Mouse (Mus musculus): ENCODE data around the gene Slc43a1. TPM values are rescaled to one million over a fixed set of nuclear protein-coding genes. Genes with fewer than 3 reads are reported as not detected.
A peak's percentile ranks its signal among the peaks of the same experiment; 100 is the strongest.
"Not testable (repeated sequence)": the region's sequence is repeated elsewhere in the genome, so short reads cannot be mapped to it uniquely, and the experiment has no call there.

The Slc43a1 gene
- polyA plus RNA-seq (2016; fragmentation: Nextera tagmentation; extraction: Ambion mirVana) = 38.9 and 41.0 TPM in 2 replicates

GRCm38 (mm10) chr2:84838593-84838949, at the start of gene Slc43a1:
TSS of gene Slc43a1 (plus strand) at chr2:84838850.
- Histone ChIP-seq H3K27ac (peak within 1 kb of the TSS; percentile 97), H3K4me3 (peak within 1 kb of the TSS; percentile 87), H3K9me3 (no peaks in the 10 kb centered on the region), H3K27me3 (ENCODE audit: insufficient read depth, poor library complexity, severe bottlenecking) (peaks cover 21% of the 10 kb centered on the region), H3K36me3 (peaks cover 4% of the 10 kb centered on the region; the same call in 1 of the 2 replicates), H3K4me1 (peaks cover 31% of the 10 kb centered on the region)
- DNase-seq (ENCODE audit: low spot score) = no peak
- WGBS = 22% methylated on average over 10 of the region's 10 CpGs

DNA sequence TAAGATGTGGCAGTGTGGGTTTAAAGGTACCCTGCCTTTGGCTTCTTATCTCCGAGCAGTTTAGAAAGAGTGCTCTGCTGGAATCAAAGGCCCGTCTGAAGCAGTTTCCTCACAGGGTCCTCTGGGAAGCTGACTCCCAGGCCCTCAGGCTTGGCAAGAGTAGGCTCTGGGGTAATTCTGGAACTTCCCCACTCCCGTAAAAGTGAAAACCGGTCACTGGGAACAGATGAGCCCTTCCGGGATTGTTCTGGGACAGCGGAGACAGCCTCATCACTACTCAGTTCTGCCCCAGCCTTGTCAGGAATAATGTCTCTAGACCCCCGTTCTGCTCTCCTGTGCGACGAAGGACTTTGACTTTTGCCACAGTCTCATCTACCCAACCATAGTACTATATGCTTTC, 48.2 kb upstream of the Slc43a1 start:
- Histone ChIP-seq H3K4me1 (peaks cover 21% of the 10 kb centered on the region), H3K9me3 (peaks cover 11% of the 10 kb centered on the region), H3K27me3 (ENCODE audit: insufficient read depth, poor library complexity, severe bottlenecking) (no peaks in the 10 kb centered on the region), H3K27ac (peak overlapping the region; percentile 64), H3K36me3 (0 out of 2 replicates have a peak, but pooled peaks cover 3% of the 10 kb centered on the region), H3K4me3 (no peak overlapping the region)
- no peak for DNase-seq (ENCODE audit: low spot score)
- 49% methylated on average over 9 of the region's 9 CpGs for WGBS

GRCm38 (mm10) chr2:84792516-84792915, 46.1 kb upstream of the Slc43a1 start:
- H3K27ac ChIP-seq = no peak overlapping the region; the same call in 1 of the 2 replicates
- no peak for DNase-seq (ENCODE audit: low spot score)
- 82% methylated on average over 3 of the region's 3 CpGs for WGBS

GRCm38 (mm10) chr2:84793154-84793553, 45.5 kb upstream of the Slc43a1 start:
- peaks cover 16% of the 10 kb centered on the region for H3K4me1 ChIP-seq
- 0 out of 2 replicates have a peak, but pooled peaks cover 3% of the 10 kb centered on the region for H3K36me3 ChIP-seq
- no peak for DNase-seq (ENCODE audit: low spot score)
- no peak overlapping the region for H3K27ac ChIP-seq
- no peaks in the 10 kb centered on the region for H3K27me3 ChIP-seq (ENCODE audit: insufficient read depth, poor library complexity, severe bottlenecking)
- H3K4me3 ChIP-seq = no peak overlapping the region
- WGBS = 78% methylated on average over 3 of the region's 3 CpGs
- H3K9me3 ChIP-seq = peaks cover 14% of the 10 kb centered on the region

More at GRCm38 (mm10) chr2:84792516-84792915, 46.1 kb upstream of the Slc43a1 start:
- Histone ChIP-seq H3K9me3 (peaks cover 14% of the 10 kb centered on the region), H3K4me3 (no peak overlapping the region), H3K4me1 (peaks cover 17% of the 10 kb centered on the region), H3K27me3 (ENCODE audit: insufficient read depth, poor library complexity, severe bottlenecking) (no peaks in the 10 kb centered on the region), H3K36me3 (0 out of 2 replicates have a peak, but pooled peaks cover 3% of the 10 kb centered on the region)

- DNase-seq (ENCODE audit: low spot score) = no peak
- Histone ChIP-seq H3K9me3 (peaks cover 14% of the 10 kb centered on the region), H3K27me3 (ENCODE audit: insufficient read depth, poor library complexity, severe bottlenecking) (no peaks in the 10 kb centered on the region), H3K4me1 (peaks cover 20% of the 10 kb centered on the region), H3K4me3 (no peak overlapping the region), H3K36me3 (0 out of 2 replicates have a peak, but pooled peaks cover 3% of the 10 kb centered on the region), H3K27ac (no peak overlapping the region)
- 79% methylated on average over 3 of the region's 3 CpGs for WGBS
These were observed 44.8 kb upstream of the Slc43a1 start for GRCm38 (mm10) chr2:84793871-84794270.

GRCm38 (mm10) chr2:84797833-84798492, 40.7 kb upstream of the Slc43a1 start:
- DNase-seq (ENCODE audit: low spot score) = peak; percentile 89
- 0 out of 2 replicates have a peak, but pooled peaks cover 3% of the 10 kb centered on the region for H3K36me3 ChIP-seq
- H3K4me3 ChIP-seq = peak overlapping the region; percentile 72
- peaks cover 14% of the 10 kb centered on the region for H3K9me3 ChIP-seq
- no peaks in the 10 kb centered on the region; the same call in 1 of the 2 replicates for H3K27me3 ChIP-seq (ENCODE audit: insufficient read depth, poor library complexity, severe bottlenecking)
- WGBS = 12% methylated on average over 13 of the region's 13 CpGs
- peak overlapping the region; percentile 85 for H3K27ac ChIP-seq
- H3K4me1 ChIP-seq = peaks cover 16% of the 10 kb centered on the region

DNA sequence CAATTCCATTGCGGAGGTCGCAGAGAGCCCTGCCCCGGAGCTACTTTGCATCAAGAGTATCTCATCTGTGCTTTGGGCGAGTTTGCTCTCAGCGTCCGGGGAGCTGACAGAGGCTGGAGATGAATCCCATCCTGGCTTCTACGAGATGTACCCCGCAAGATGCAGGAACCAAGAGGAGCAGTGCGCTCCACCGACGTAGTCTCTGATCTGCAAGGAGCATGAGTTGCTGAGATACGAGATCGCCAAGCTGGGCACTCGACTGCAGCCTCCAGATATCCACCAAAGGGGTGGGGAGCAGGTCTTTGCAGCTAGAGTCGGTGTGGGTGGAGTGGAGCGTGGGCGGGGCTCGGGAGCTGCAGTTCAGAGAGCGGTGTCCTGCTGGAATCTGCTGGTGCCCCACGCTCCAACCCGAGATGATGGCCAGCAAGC, 40.1 kb upstream of the Slc43a1 start, which contains the start of gene Ube2l6:
Gene Ube2l6, plus strand, starts transcription at position 336 of the 429 bp plus-strand sequence.
- Histone ChIP-seq H3K4me3 (peak within 1 kb of the TSS; percentile 72), H3K36me3 (peaks cover 3% of the 10 kb centered on the region; the same call in 1 of the 2 replicates), H3K4me1 (peaks cover 16% of the 10 kb centered on the region), H3K27me3 (ENCODE audit: insufficient read depth, poor library complexity, severe bottlenecking) (no peaks in the 10 kb centered on the region; the same call in 1 of the 2 replicates), H3K27ac (peak within 1 kb of the TSS; percentile 85), H3K9me3 (peaks cover 14% of the 10 kb centered on the region)
- 1% methylated on average over 21 of the region's 21 CpGs for WGBS
- DNase-seq (ENCODE audit: low spot score) = peak; percentile 96

DNA sequence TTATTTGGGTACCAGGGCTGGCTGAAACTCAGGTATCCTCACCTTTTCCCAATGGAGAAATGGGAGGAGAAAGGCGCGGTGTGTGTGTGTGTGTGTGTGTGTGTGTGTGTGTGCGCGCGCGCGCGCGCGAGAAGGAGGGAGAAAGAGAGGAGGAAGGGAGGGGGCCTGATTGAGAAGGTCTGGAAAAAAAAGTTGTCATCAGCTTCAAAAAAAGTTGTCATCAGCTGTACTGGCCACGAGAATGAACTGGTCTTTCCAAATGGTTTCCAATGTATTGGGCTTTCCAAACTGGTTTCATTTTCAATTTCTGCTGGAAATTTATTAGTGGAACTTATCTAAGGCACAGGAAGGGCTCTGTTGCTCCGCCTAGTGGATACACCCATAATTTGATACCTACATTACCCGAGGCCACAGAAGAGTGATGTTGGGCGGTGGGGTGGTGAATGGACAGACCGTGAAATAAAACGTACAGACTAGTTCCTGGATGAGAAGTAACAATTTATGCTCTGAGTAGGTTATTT, 39.5 kb upstream of the Slc43a1 start:
- H3K27me3 ChIP-seq (ENCODE audit: insufficient read depth, poor library complexity, severe bottlenecking) = no peaks in the 10 kb centered on the region; the same call in 1 of the 2 replicates
- 2% methylated on average over 16 of the region's 16 CpGs for WGBS
- no peak for DNase-seq (ENCODE audit: low spot score)
- H3K4me3 ChIP-seq = peak overlapping the region; percentile 72
- H3K4me1 ChIP-seq = peaks cover 16% of the 10 kb centered on the region
- peak overlapping the region; percentile 85 for H3K27ac ChIP-seq
- peaks cover 14% of the 10 kb centered on the region for H3K9me3 ChIP-seq
- H3K36me3 ChIP-seq = peaks cover 8% of the 10 kb centered on the region; the same call in 1 of the 2 replicates

- Histone ChIP-seq H3K27me3 (ENCODE audit: insufficient read depth, poor library complexity, severe bottlenecking) (no peaks in the 10 kb centered on the region; the same call in 1 of the 2 replicates), H3K9me3 (peaks cover 4% of the 10 kb centered on the region; the same call in 1 of the 2 replicates), H3K36me3 (peaks cover 12% of the 10 kb centered on the region; the same call in 1 of the 2 replicates), H3K4me3 (peak overlapping the region; percentile 12; the same call in 1 of the 2 replicates), H3K4me1 (peaks cover 16% of the 10 kb centered on the region), H3K27ac (0 out of 2 replicates have a peak overlapping the region, but pooled peaks have one; percentile 29)
- DNase-seq (ENCODE audit: low spot score) = no peak
- 57% methylated on average over 4 of the region's 4 CpGs for WGBS
These were observed 38.3 kb upstream of the Slc43a1 start for GRCm38 (mm10) chr2:84800304-84800703.

DNA sequence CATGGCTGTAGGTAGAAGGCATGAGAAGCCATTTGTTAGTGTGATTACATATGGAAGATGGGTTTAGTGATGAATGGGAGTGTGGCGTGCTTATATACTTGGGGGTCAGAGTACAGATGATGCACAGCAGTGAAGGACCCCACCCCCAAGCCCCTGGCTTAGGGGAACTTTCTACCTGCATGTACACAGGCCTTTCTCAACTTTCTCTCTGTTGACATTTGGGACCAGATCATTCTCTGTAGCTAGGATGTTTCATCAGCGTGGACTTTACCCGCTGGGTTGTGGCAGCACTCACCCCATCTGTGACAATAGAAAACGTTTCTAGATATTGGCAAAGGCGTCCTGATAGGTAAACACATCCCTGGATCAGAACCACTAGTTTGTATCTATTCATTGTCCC, 37.4 kb upstream of the Slc43a1 start:
- 74% methylated on average over 5 of the region's 5 CpGs for WGBS
- DNase-seq (ENCODE audit: low spot score); H3K4me3 ChIP-seq; H3K9me3 ChIP-seq; H3K27me3 ChIP-seq (ENCODE audit: insufficient read depth, poor library complexity, severe bottlenecking); H3K27ac ChIP-seq: not testable (repeated sequence)
- peaks cover 18% of the 10 kb centered on the region for H3K4me1 ChIP-seq
- peaks cover 12% of the 10 kb centered on the region; the same call in 1 of the 2 replicates for H3K36me3 ChIP-seq

DNA sequence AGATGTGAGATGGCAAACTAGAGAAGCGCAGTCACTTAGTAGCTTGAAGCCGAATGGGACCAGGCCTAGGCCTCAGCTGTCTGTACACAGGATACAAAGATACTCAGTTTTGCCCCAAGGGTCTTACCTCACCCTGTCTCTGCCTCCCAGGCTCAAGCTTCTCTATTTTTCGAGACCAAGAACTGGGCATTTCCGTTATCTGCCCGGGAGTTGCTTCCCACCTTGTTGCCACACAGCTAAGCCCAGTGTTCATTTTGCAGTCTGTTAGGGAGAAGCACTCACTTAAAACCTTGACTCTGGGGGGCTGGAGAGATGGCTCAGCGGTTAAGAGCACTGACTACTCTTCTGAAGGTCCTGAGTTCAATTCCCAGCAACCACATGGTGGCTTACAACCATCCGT, 34.7 kb upstream of the Slc43a1 start:
- 87% methylated on average over 7 of the region's 7 CpGs for WGBS
- H3K36me3 ChIP-seq = peaks cover 30% of the 10 kb centered on the region
- no peak overlapping the region for H3K4me3 ChIP-seq
- no peak overlapping the region for H3K27ac ChIP-seq
- H3K27me3 ChIP-seq (ENCODE audit: insufficient read depth, poor library complexity, severe bottlenecking) = no peaks in the 10 kb centered on the region; the same call in 1 of the 2 replicates
- H3K9me3 ChIP-seq = peaks cover 2% of the 10 kb centered on the region; the same call in 1 of the 2 replicates
- peaks cover 15% of the 10 kb centered on the region; the same call in 1 of the 2 replicates for H3K4me1 ChIP-seq
- DNase-seq (ENCODE audit: low spot score) = no peak

DNA sequence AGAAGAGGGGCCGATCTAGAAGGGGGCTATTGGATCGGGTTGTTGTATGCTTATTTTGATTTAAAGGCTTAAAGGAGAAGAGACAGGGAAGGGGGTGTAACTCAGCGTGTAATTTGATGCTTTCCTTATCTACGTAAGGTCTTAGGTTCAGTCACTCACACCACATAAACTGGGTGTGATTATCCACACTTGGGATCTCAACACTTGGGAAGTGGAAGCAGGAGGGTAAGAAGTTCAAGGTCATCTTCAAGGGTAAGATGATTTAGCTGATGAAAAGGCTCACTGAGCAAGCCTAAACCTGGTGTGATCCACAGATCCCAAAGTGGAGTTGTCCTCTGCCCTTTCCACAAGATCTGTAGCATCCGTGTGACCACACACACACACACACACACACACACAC, 32.1 kb upstream of the Slc43a1 start:
- Histone ChIP-seq H3K4me3 (no peak overlapping the region), H3K27ac (no peak overlapping the region), H3K9me3 (peaks cover 2% of the 10 kb centered on the region; the same call in 1 of the 2 replicates), H3K27me3 (ENCODE audit: insufficient read depth, poor library complexity, severe bottlenecking) (no peaks in the 10 kb centered on the region; the same call in 1 of the 2 replicates), H3K36me3 (peaks cover 33% of the 10 kb centered on the region), H3K4me1 (peaks cover 19% of the 10 kb centered on the region)
- 56% methylated on average over 5 of the region's 5 CpGs for WGBS
- DNase-seq (ENCODE audit: low spot score) = no peak

DNA sequence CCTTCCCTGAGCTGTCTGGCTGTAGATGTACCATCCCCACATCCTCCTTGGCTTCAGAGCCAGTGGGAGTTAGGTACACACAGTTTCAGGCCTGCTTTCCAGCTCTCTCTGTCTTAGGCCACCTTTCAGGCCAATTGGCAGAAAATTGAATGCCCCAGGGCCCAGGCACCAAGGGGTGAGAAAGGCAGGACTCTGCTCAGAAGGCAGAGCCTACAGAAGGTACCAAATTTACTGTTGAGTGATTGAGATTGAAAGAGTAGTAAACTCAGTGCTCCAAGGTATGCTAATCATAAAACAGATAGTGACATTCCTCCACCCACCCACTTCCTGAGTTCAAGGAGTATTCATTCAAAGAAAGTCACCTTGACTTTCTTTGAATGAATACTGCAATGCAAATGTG, 29.3 kb upstream of the Slc43a1 start:
- no peak overlapping the region for H3K27ac ChIP-seq
- H3K27me3 ChIP-seq (ENCODE audit: insufficient read depth, poor library complexity, severe bottlenecking) = no peaks in the 10 kb centered on the region
- H3K9me3 ChIP-seq = peaks cover 2% of the 10 kb centered on the region; the same call in 1 of the 2 replicates
- no peak overlapping the region for H3K4me3 ChIP-seq
- peaks cover 31% of the 10 kb centered on the region for H3K4me1 ChIP-seq
- peaks cover 27% of the 10 kb centered on the region for H3K36me3 ChIP-seq
- no peak for DNase-seq (ENCODE audit: low spot score)
